Mouse (Mus musculus) CH12.LX (cell line): ENCODE measurements around the gene Fam117a. TPM values are rescaled to one million over a fixed set of nuclear protein-coding genes. Genes with fewer than 3 reads are reported as not detected.

Source experiments
- DNase-seq: peaks from one replicate; pipeline ENCODE4 v3.0.0-alpha.2; 2013; ENCODE audit errors: extremely low read depth
- H3K27ac ChIP-seq: 2 replicates; pipeline ENCODE4 v1.5.1; 2012; ENCODE audit warnings: low read depth, mild to moderate bottlenecking, control low read depth, moderate library complexity; ENCODE audit not compliant: insufficient read depth
- H3K27me3 ChIP-seq: replicated peaks from 2 replicates; pipeline ENCODE3; 2012; ENCODE audit warnings: inconsistent platforms
- H3K36me3 ChIP-seq, 2 experiments: replicated peaks in 1 of 2; 2 replicates each; pipeline versions ENCODE3 to v1.6.1; 2012; ENCODE audit warnings: inconsistent platforms in 1 of 2, low read length in 1 of 2, mild to moderate bottlenecking in 1 of 2, mixed read lengths in 1 of 2, moderate library complexity in 1 of 2; ENCODE audit not compliant: control insufficient read depth in 1 of 2, insufficient read depth in 1 of 2
- H3K4me1 ChIP-seq, 2 experiments: 2 replicates each; pipeline ENCODE4 v1.6.1; 2012; ENCODE audit warnings: inconsistent platforms in 1 of 2, moderate library complexity in 1 of 2; ENCODE audit not compliant: insufficient read depth in 2 of 2, control insufficient read depth in 1 of 2
- H3K4me2 ChIP-seq: 2 replicates; pipeline ENCODE4 v1.6.1; 2012; ENCODE audit warnings: low read depth, mild to moderate bottlenecking, control low read depth; ENCODE audit not compliant: poor library complexity, insufficient read depth, severe bottlenecking
- H3K4me3 ChIP-seq, 3 experiments: fragments of 150-350 bp in 1 of 3; sonication (generic) in 1 of 3; replicated peaks in 1 of 3; 2 replicates each; pipeline versions ENCODE3 to v1.5.1; 2011 to 2012; ENCODE audit warnings: low read depth in 2 of 3, low read length in 2 of 3, mild to moderate bottlenecking in 2 of 3, moderate library complexity in 2 of 3, control low read depth in 1 of 3, improper control_type of control experiment in 1 of 3, inconsistent platforms in 1 of 3, mixed read lengths in 1 of 3; ENCODE audit not compliant: poor library complexity in 1 of 3
- H3K79me2 ChIP-seq: replicated peaks from 2 replicates; pipeline ENCODE4 v1.6.1; 2012; ENCODE audit warnings: mild to moderate bottlenecking, moderate library complexity; ENCODE audit not compliant: control insufficient read depth, poor library complexity, insufficient read depth, severe bottlenecking; ENCODE audit errors: extremely low read depth
- H3K9ac ChIP-seq: 2 replicates; pipeline ENCODE4 v1.6.1; 2012; ENCODE audit warnings: low read depth, mild to moderate bottlenecking, control low read depth, moderate library complexity; ENCODE audit not compliant: insufficient read depth
- H3K9me3 ChIP-seq: replicated peaks from 2 replicates; pipeline ENCODE3; 2012; ENCODE audit warnings: low read length, inconsistent platforms, mixed read lengths
- CHD2 ChIP-seq: IDR thresholded peaks from 2 replicates; pipeline ENCODE4 v1.6.1; 2011; ENCODE audit warnings: low read length, improper control_type of control experiment
- CTCF ChIP-seq, 2 experiments: IDR thresholded peaks in 1 of 2; conservative IDR thresholded peaks in 1 of 2; 2 replicates each; pipeline ENCODE4 v1.5.1; 2011 to 2012; ENCODE audit warnings: low read depth in 2 of 2, low read length in 2 of 2, improper control_type of control experiment in 1 of 2, inconsistent platforms in 1 of 2, mild to moderate bottlenecking in 1 of 2, moderate library complexity in 1 of 2
- EP300 ChIP-seq: IDR thresholded peaks from 2 replicates; pipeline ENCODE4 v1.6.1; 2011; ENCODE audit warnings: low read length, improper control_type of control experiment
- ETS1 ChIP-seq: conservative IDR thresholded peaks from 2 replicates; pipeline ENCODE4 v1.6.1; 2012; ENCODE audit warnings: low read depth, mild to moderate bottlenecking, inconsistent platforms, low read length, improper control_type of control experiment, moderate library complexity
- HCFC1 ChIP-seq: IDR thresholded peaks from 2 replicates; pipeline ENCODE4 v1.6.1; 2012; ENCODE audit warnings: low read depth, mild to moderate bottlenecking, inconsistent platforms, low read length, improper control_type of control experiment
- IRF4 ChIP-seq: IDR thresholded peaks from 2 replicates; pipeline ENCODE4 v1.6.1; 2014; ENCODE audit warnings: low read depth, mild to moderate bottlenecking, inconsistent platforms, low read length, improper control_type of control experiment
- JUN ChIP-seq: IDR thresholded peaks from 2 replicates; pipeline ENCODE4 v1.6.1; 2011; ENCODE audit warnings: low read depth, mild to moderate bottlenecking, low read length, improper control_type of control experiment, moderate library complexity; ENCODE audit not compliant: insufficient read depth
- JUND ChIP-seq: conservative IDR thresholded peaks from 2 replicates; pipeline ENCODE4 v1.6.1; 2011; ENCODE audit warnings: low read depth, low read length, improper control_type of control experiment
- MAFK ChIP-seq: IDR thresholded peaks from 2 replicates; pipeline ENCODE4 v1.6.1; 2011; ENCODE audit warnings: low read length, improper control_type of control experiment; ENCODE audit not compliant: insufficient replicate concordance
- MAX ChIP-seq: IDR thresholded peaks from 2 replicates; pipeline ENCODE4 v1.6.1; 2011; ENCODE audit warnings: low read length, improper control_type of control experiment
- MAZ ChIP-seq: IDR thresholded peaks from 2 replicates; pipeline ENCODE4 v1.6.1; 2012; ENCODE audit warnings: low read depth, mild to moderate bottlenecking, inconsistent platforms, low read length, improper control_type of control experiment, moderate library complexity
- MYC ChIP-seq: IDR thresholded peaks from 2 replicates; pipeline ENCODE4 v1.6.1; 2011; ENCODE audit warnings: low read depth, mild to moderate bottlenecking, improper control_type of control experiment, low read length
- NELFE ChIP-seq: IDR thresholded peaks from 2 replicates; pipeline ENCODE4 v1.6.1; 2011; ENCODE audit warnings: low read depth, low read length, improper control_type of control experiment
- NRF1 ChIP-seq: IDR thresholded peaks from 2 replicates; pipeline ENCODE4 v1.6.1; 2014; ENCODE audit warnings: low read depth, mild to moderate bottlenecking, inconsistent platforms, low read length, improper control_type of control experiment, moderate library complexity
- POLR2AphosphoS2 ChIP-seq: IDR thresholded peaks from 2 replicates; pipeline ENCODE4 v1.6.1; 2011; ENCODE audit warnings: low read depth, low read length, improper control_type of control experiment
- RAD21 ChIP-seq: IDR thresholded peaks from 2 replicates; pipeline ENCODE4 v1.6.1; 2011; ENCODE audit warnings: low read depth, mild to moderate bottlenecking, low read length, improper control_type of control experiment, moderate library complexity
- RCOR1 ChIP-seq: conservative IDR thresholded peaks from 2 replicates; pipeline ENCODE4 v1.6.1; 2012; ENCODE audit warnings: low read depth, mild to moderate bottlenecking, inconsistent platforms, low read length, improper control_type of control experiment
- SIN3A ChIP-seq: IDR thresholded peaks from 2 replicates; pipeline ENCODE4 v1.6.1; 2012; ENCODE audit warnings: low read length, improper control_type of control experiment, inconsistent platforms
- SMC3 ChIP-seq: IDR thresholded peaks from 2 replicates; pipeline ENCODE4 v1.6.1; 2011; ENCODE audit warnings: low read depth, low read length, improper control_type of control experiment
- TCF12 ChIP-seq: IDR thresholded peaks from 2 replicates; pipeline ENCODE4 v1.6.1; 2014; ENCODE audit warnings: low read depth, mild to moderate bottlenecking, inconsistent platforms, low read length, improper control_type of control experiment
- UBTF ChIP-seq: IDR thresholded peaks from 2 replicates; pipeline ENCODE4 v1.6.1; 2012; ENCODE audit warnings: low read depth, mild to moderate bottlenecking, inconsistent platforms, low read length, improper control_type of control experiment, moderate library complexity
- USF1 ChIP-seq: IDR thresholded peaks from 2 replicates; pipeline ENCODE4 v1.6.1; 2014; ENCODE audit warnings: low read depth, mild to moderate bottlenecking, inconsistent platforms, low read length, improper control_type of control experiment
- USF2 ChIP-seq: conservative IDR thresholded peaks from 2 replicates; pipeline ENCODE4 v1.6.1; 2011; ENCODE audit warnings: low read depth, low read length, improper control_type of control experiment
- ZC3H11A ChIP-seq: IDR thresholded peaks from 2 replicates; pipeline ENCODE4 v1.6.1; 2012; ENCODE audit warnings: low read depth, mild to moderate bottlenecking, inconsistent platforms, low read length, improper control_type of control experiment
- ZKSCAN1 ChIP-seq: IDR thresholded peaks from 2 replicates; pipeline ENCODE4 v1.6.1; 2012; ENCODE audit warnings: low read depth, inconsistent platforms, low read length, improper control_type of control experiment, borderline replicate concordance
- ZMIZ1 ChIP-seq: IDR thresholded peaks from 2 replicates; pipeline ENCODE4 v1.6.1; 2012; ENCODE audit warnings: low read depth, mild to moderate bottlenecking, inconsistent platforms, low read length, improper control_type of control experiment
- ZNF384 ChIP-seq: IDR thresholded peaks from 2 replicates; pipeline ENCODE4 v1.6.1; 2012; ENCODE audit warnings: low read depth, low read length, improper control_type of control experiment, inconsistent platforms
- dilution Hi-C: fragments of 300-500 bp; cut with MboI; formaldehyde crosslinking; loops from 2 replicates; pipeline ENCODE4 v1.14.3; 2020; ENCODE audit warnings: low sequenced_read_pairs; ENCODE audit not compliant: extremely low pct_unique_long_range_greater_than_20kb, extremely low pct_ligation_motif_present
- in situ Hi-C: fragments of 300-500 bp; cut with MboI; formaldehyde crosslinking; loops from 3 replicates; pipeline ENCODE4 v1.14.3; 2019; ENCODE audit warnings: low sequenced_read_pairs, low pct_ligation_motif_present, low pct_unique_long_range_greater_than_20kb, mixed read lengths
- polyA plus RNA-seq: library from polyadenylated mRNA; unstranded; fragments of >175 nt; gene quantifications from 2 replicates; pipeline ENCODE4 v1.2.1, GENCODE M21; 2012; ENCODE audit warnings: low read depth; ENCODE audit not compliant: insufficient read length
- total RNA-seq, 2 experiments: library from RNA; depleted of rRNA; stranded (reverse); fragments of 300-350 nt in 1 of 2; fragments of >200 nt in 1 of 2; gene quantifications; 2 replicates each; pipeline ENCODE4 v1.2.3; 2012 to 2014

Fam117a gene
- total and polyA plus RNA-seq, 3 experiments = 0.54 to 2.2 (median 0.91) TPM

DNA sequence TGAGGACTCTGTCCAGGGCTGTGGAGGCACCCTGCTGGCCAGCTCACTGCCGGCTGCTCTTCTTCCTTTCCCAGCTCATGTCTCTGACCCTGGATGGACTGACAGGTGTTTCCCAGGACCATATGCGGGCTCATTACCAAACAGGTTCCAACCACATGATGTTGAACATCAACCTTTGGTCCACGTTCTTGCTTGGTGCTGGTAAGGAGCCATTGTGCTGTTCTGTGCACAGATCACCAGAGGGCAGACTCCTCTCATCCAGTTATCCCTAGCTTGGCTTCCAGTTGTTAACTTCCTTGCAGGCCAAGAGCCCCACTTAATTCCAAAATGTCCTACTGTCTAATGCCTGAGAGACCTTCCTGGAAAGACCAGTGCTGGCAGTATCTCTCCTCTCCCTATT lies 52.2 kb downstream of the Fam117a start:
- in situ Hi-C loops = loop anchor here (25.0 kb wide), 1 partner anchor 273 kb away; the partner anchor contains the start of gene Phb
- H3K4me1 ChIP-seq = peaks cover 3 to 15% of the 10 kb centered on the region in 2 experiments
- H3K79me2 ChIP-seq = peaks cover 14% of the 10 kb centered on the region
- H3K36me3 ChIP-seq = peaks cover 51 to 75% of the 10 kb centered on the region in 2 experiments
- H3K9me3 ChIP-seq = no peaks in the 10 kb centered on the region
- dilution Hi-C loops = no loop called here
- H3K9ac ChIP-seq = no peak overlapping the region
- H3K27me3 ChIP-seq = no peaks in the 10 kb centered on the region
- TF ChIP-seq EP300 = no peak
- no peak for TF ChIP-seq TCF12
- peak; percentile 23 for TF ChIP-seq RAD21
- TF ChIP-seq JUND = no peak
- TF ChIP-seq CTCF (conservative IDR thresholded peaks at IDR 0.05 in 1 of 2, IDR thresholded peaks at IDR 0.05 in 1 of 2; ENCODE audit: low read depth in 2 of 2, low read length in 2 of 2) = peak in 1 of 2 experiments; percentile 56; a peak in 2 of 4 replicates
- TF ChIP-seq MAFK = no peak
- no peak for TF ChIP-seq CHD2
- TF ChIP-seq ETS1 = no peak
- no peak for TF ChIP-seq NELFE
- no peak for TF ChIP-seq USF2
- no peak overlapping the region for H3K27ac ChIP-seq
- H3K4me3 ChIP-seq = no peak overlapping the region
- H3K4me2 ChIP-seq = no peak overlapping the region
- no peak for DNase-seq

DNA sequence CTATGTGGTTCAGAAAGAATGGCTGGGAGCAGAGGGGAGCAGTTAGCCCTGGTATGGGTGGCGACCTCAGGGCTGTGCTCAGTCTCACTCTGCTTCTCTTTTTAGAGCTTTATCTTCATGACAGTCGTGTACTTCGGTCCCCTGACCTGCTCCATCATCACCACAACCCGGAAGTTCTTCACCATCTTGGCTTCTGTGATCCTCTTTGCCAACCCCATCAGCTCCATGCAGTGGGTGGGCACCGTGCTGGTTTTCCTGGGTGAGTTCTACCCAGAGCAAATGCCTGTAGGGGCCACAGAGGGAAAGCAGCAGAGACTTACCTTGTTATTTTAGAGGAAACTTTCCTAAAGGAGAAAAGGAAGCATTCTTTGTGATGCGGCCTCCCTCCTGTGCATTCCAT lies 53.6 kb downstream of the Fam117a start:
- Histone ChIP-seq H3K9ac (no peak overlapping the region), H3K4me1 (peaks cover 3 to 13% of the 10 kb centered on the region in 2 experiments), H3K79me2 (peaks cover 8% of the 10 kb centered on the region), H3K27me3 (no peaks in the 10 kb centered on the region), H3K4me3 (no peak overlapping the region), H3K36me3 (peaks cover 51 to 76% of the 10 kb centered on the region in 2 experiments), H3K27ac (no peak overlapping the region), H3K9me3 (no peaks in the 10 kb centered on the region), H3K4me2 (no peak overlapping the region)
- TF ChIP-seq MYC (no peak), POLR2AphosphoS2 (no peak), RAD21 (no peak), EP300 (no peak), UBTF (no peak), MAX (no peak), ETS1 (no peak)
- DNase-seq = no peak
- in situ Hi-C loops = loop anchor here (25.0 kb wide), 1 partner anchor 272 kb away; the partner anchor contains the start of gene Phb
- dilution Hi-C loops = no loop called here

DNA sequence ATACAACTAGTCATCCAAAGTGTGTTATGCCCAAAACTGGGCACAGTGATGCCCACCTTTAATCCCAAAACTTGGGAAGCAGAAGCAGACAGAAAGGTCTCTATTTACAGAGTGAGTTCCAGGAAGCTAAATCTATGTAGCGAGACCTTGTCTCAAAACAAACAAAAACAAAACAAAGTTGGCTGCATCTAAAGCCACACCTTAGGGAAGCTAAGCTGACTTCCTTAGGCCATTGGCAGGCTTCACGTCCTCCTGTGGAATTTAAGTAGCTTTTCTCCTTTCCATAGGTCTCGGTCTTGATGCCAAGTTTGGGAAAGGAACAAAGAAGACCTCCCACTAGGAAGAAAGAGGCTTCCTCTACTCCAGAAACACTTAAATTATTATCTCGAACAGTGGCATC lies 54.4 kb downstream of the Fam117a start:
- dilution Hi-C loops (no loop called here), in situ Hi-C loops (loop anchor here (25.0 kb wide), 1 partner anchor 271 kb away; the partner anchor contains the start of gene Phb)
- H3K4me2 ChIP-seq = no peak overlapping the region
- DNase-seq = no peak
- H3K9ac ChIP-seq = no peak overlapping the region
- no peaks in the 10 kb centered on the region for H3K9me3 ChIP-seq
- H3K27me3 ChIP-seq = no peaks in the 10 kb centered on the region
- H3K27ac ChIP-seq = no peak overlapping the region
- peaks cover 51 to 74% of the 10 kb centered on the region in 2 experiments for H3K36me3 ChIP-seq
- peaks cover under 1% of the 10 kb centered on the region for H3K79me2 ChIP-seq
- TF ChIP-seq SMC3 = no peak
- TF ChIP-seq CHD2 = no peak
- no peak for TF ChIP-seq USF2
- TF ChIP-seq ZC3H11A = no peak
- no peak for TF ChIP-seq IRF4
- TF ChIP-seq MAX = no peak
- no peak for TF ChIP-seq HCFC1
- TF ChIP-seq USF1 = no peak
- no peak for TF ChIP-seq ZNF384
- no peak for TF ChIP-seq ZMIZ1
- TF ChIP-seq NRF1 = no peak
- no peak for TF ChIP-seq SIN3A
- no peak for TF ChIP-seq MAZ
- TF ChIP-seq JUN = no peak
- no peak for TF ChIP-seq ZKSCAN1
- TF ChIP-seq RCOR1 = no peak
- no peak for TF ChIP-seq MAFK
- H3K4me3 ChIP-seq = no peak overlapping the region
- H3K4me1 ChIP-seq = peaks cover 0 to 5% of the 10 kb centered on the region in 2 experiments; a peak in 2 of 4 replicates
